Mouse (Mus musculus) urinary bladder, postnatal 0 days (tissue): ENCODE results near the gene Mrpl11. TPM values are rescaled to one million over a fixed set of nuclear protein-coding genes. Genes with fewer than 3 reads are reported as not detected.

Experiments used
- polyA plus RNA-seq: library from polyadenylated mRNA; unstranded; fragments of >200 nt; fragmentation: Nextera tagmentation; extraction: Ambion mirVana; gene quantifications from 2 replicates; pipeline ENCODE4 v1.2.1, GENCODE M21; 2015

Gene Mrpl11
- 70.0 and 78.0 TPM in 2 replicates for polyA plus RNA-seq

GRCm38 (mm10) chr19:4961928-4962601, at the start of gene Mrpl11:
Gene Mrpl11, plus strand, starts transcription at chr19:4962147.

DNA sequence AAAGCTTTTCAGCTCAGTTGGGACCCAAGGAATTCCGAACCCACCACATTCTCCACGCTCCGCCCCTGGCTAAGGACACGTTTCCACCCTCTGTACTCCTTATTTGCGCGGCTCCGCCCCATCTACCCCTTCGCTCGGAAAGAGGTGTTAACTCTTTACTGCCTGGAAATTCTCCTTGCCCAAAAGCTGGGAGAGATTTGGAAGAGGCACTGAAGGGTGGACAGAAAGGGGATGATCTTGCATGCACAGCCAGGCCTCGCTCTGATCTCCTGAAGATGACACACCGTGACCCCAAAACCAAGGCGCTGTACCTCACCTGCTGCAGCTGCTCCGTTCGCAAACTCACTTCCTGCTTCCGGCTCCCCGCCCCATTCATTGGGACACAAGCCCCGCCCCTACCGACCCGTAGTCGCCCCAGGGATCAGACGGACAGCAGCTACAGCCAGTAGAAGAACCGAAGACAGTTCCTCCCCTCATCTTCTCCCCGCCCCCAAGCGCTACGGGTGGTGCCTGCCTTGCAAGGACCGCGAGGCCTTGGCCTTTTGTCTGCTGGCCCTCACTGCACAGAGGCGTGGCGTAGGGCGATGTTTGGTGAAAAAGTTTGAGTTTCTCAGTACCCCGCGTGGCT, 33.9 kb upstream of the Mrpl11 start, which contains the start of gene Dpp3:
Dpp3 (minus strand) TSS at position 384 of the 628 bp plus-strand sequence.

GRCm38 (mm10) chr19:4942551-4943252, 19.2 kb upstream of the Mrpl11 start, which contains the start of gene Peli3:
Gene Peli3, minus strand, starts transcription at chr19:4943127.

GRCm38 (mm10) chr19:4990256-4990625, 28.3 kb downstream of the Mrpl11 start, which contains the start of gene Npas4:
Gene Npas4, minus strand, starts transcription at chr19:4990316.

Other genes with a start within 250 kb of the Mrpl11 start
- gene Rbm4b, start 205.7 kb upstream of the Mrpl11 start, polyA plus RNA-seq = 19.3 and 20.2 TPM in 2 replicates
- 17.1 and 20.8 TPM in 2 replicates for gene Rbm4, start 168.2 kb upstream of the Mrpl11 start, polyA plus RNA-seq
- gene Gm21992, start 150.5 kb upstream of the Mrpl11 start, polyA plus RNA-seq = 14.5 and 15.7 TPM in 2 replicates
- gene Rbm14, start 150.5 kb upstream of the Mrpl11 start, polyA plus RNA-seq = 24.3 and 30.8 TPM in 2 replicates
- 45.7 and 45.9 TPM in 2 replicates for gene Ccs, start 122.8 kb upstream of the Mrpl11 start, polyA plus RNA-seq
- 0.04 TPM in 1 of 2 replicates, not detected in the other for gene Ccdc87, start 122.8 kb upstream of the Mrpl11 start, polyA plus RNA-seq
- 46.6 and 51.4 TPM in 2 replicates for gene Ctsf, start 107.0 kb upstream of the Mrpl11 start, polyA plus RNA-seq
- gene Actn3, start 84.2 kb upstream of the Mrpl11 start, polyA plus RNA-seq = 2.0 and 2.5 TPM in 2 replicates
- 7.5 and 8.5 TPM in 2 replicates for gene Zdhhc24, start 83.5 kb upstream of the Mrpl11 start, polyA plus RNA-seq
- gene Bbs1, start 55.5 kb upstream of the Mrpl11 start, polyA plus RNA-seq = 1.3 TPM in 2 replicates
- gene Dpp3, start 33.9 kb upstream of the Mrpl11 start, polyA plus RNA-seq = 59.2 and 62.6 TPM in 2 replicates
- 0.85 and 1.1 TPM in 2 replicates for gene Peli3, start 19.0 kb upstream of the Mrpl11 start, polyA plus RNA-seq
- gene Npas4, start 28.2 kb downstream of the Mrpl11 start, polyA plus RNA-seq = 0.47 and 0.60 TPM in 2 replicates
- 1.9 and 2.1 TPM in 2 replicates for gene Slc29a2, start 61.7 kb downstream of the Mrpl11 start, polyA plus RNA-seq
- 26.6 and 28.5 TPM in 2 replicates for gene B4gat1, start 76.7 kb downstream of the Mrpl11 start, polyA plus RNA-seq
- gene AC124502.3, start 76.7 kb downstream of the Mrpl11 start, polyA plus RNA-seq = 0.24 and 0.34 TPM in 2 replicates
- gene Brms1, start 79.2 kb downstream of the Mrpl11 start, polyA plus RNA-seq = 26.0 and 29.3 TPM in 2 replicates
- 6.4 and 7.8 TPM in 2 replicates for gene Rin1, start 88.3 kb downstream of the Mrpl11 start, polyA plus RNA-seq
- 89.9 and 99.5 TPM in 2 replicates for gene Cd248, start 105.9 kb downstream of the Mrpl11 start, polyA plus RNA-seq
- gene Tmem151a, start 123.4 kb downstream of the Mrpl11 start, polyA plus RNA-seq = 6.8 and 7.9 TPM in 2 replicates
- gene Yif1a, start 126.4 kb downstream of the Mrpl11 start, polyA plus RNA-seq = 161 and 162 TPM in 2 replicates
- gene Cnih2, start 136.4 kb downstream of the Mrpl11 start, polyA plus RNA-seq = 1.2 and 2.0 TPM in 2 replicates
- 201 TPM in 2 replicates for gene Rab1b, start 144.9 kb downstream of the Mrpl11 start, polyA plus RNA-seq
- 23.4 and 23.5 TPM in 2 replicates for gene Klc2, start 156.4 kb downstream of the Mrpl11 start, polyA plus RNA-seq